Mouse (Mus musculus): ENCODE results near the gene Slc12a1. TPM values are rescaled to one million over a fixed set of nuclear protein-coding genes. Genes with fewer than 3 reads are reported as not detected.

The Slc12a1 gene
- total and polyA plus RNA-seq, 3 experiments, result 0.04 to 0.05 TPM; not detected in 1

DNA sequence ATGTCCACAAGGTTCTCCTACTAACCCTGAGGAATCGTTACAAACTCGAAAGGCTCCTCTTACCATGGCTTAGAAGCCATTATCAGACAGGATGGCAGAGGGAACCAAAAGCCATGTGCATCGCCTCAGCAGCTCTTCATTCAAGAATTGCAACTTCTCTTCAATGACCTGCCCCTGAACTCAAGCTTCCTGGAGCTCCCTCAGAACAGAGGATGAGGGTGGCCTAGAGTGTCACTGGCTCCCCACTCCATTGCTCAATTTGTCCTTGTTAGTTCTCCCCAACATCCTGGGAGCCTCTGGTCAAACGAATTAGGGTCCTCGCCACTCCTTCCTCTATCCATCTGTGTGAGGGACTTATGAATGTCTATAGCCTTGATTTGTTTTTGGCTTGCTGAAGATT, 124.4 kb downstream of the Slc12a1 start:
- dilution Hi-C loops (cut with MboI; ENCODE audit: extremely low pct_ligation_motif_present, extremely low pct_unique_long_range_greater_than_20kb, low sequenced_read_pairs), result no loop called here
- no peaks in the 10 kb centered on the region for H3K27me3 ChIP-seq (replicated peaks)
- H3K4me2 ChIP-seq (ENCODE audit: insufficient read depth, low read depth, poor library complexity, severe bottlenecking), result no peak overlapping the region
- no peak for DNase-seq (ENCODE audit: extremely low read depth)
- H3K4me3 ChIP-seq (replicated peaks in 1 of 3; ENCODE audit: low read depth in 2 of 3, low read length in 2 of 3, poor library complexity in 1 of 3), result no peak overlapping the region
- no peaks in the 10 kb centered on the region for H3K36me3 ChIP-seq (replicated peaks in 1 of 2; ENCODE audit: control insufficient read depth in 1 of 2, insufficient read depth in 1 of 2, low read length in 1 of 2)
- TF ChIP-seq EP300 (IDR thresholded peaks at IDR 0.05; ENCODE audit: low read length) (no peak), POLR2A (IDR thresholded peaks at IDR 0.05; ENCODE audit: low read depth, low read length) (no peak), SIN3A (IDR thresholded peaks at IDR 0.05; ENCODE audit: low read length) (no peak), UBTF (IDR thresholded peaks at IDR 0.05; ENCODE audit: low read depth, low read length) (no peak), GABPA (IDR thresholded peaks at IDR 0.05; ENCODE audit: insufficient replicate concordance, low read depth, low read length) (no peak), RCOR1 (conservative IDR thresholded peaks at IDR 0.05; ENCODE audit: low read depth, low read length) (no peak), USF1 (IDR thresholded peaks at IDR 0.05; ENCODE audit: low read depth, low read length) (no peak), ZC3H11A (IDR thresholded peaks at IDR 0.05; ENCODE audit: low read depth, low read length) (no peak), POLR2AphosphoS2 (IDR thresholded peaks at IDR 0.05; ENCODE audit: low read depth, low read length) (no peak), MEF2A (IDR thresholded peaks at IDR 0.05; ENCODE audit: borderline replicate concordance, low read depth, low read length) (no peak), ELF1 (IDR thresholded peaks at IDR 0.05; ENCODE audit: low read depth, low read length) (no peak), ZKSCAN1 (IDR thresholded peaks at IDR 0.05; ENCODE audit: borderline replicate concordance, low read depth, low read length) (no peak)
- no peak overlapping the region for H3K27ac ChIP-seq (ENCODE audit: insufficient read depth, low read depth)
- no peak overlapping the region for H3K9ac ChIP-seq (ENCODE audit: insufficient read depth, low read depth)
- no peaks in the 10 kb centered on the region for H3K9me3 ChIP-seq (replicated peaks; ENCODE audit: low read length)
- peaks cover 0 to 3% of the 10 kb centered on the region in 2 experiments; a peak in 1 of 4 replicates for H3K4me1 ChIP-seq (ENCODE audit: control insufficient read depth in 1 of 2, insufficient read depth in 2 of 2)
- in situ Hi-C loops (cut with MboI; ENCODE audit: low pct_ligation_motif_present, low pct_unique_long_range_greater_than_20kb, low sequenced_read_pairs), result no loop called here
- H3K79me2 ChIP-seq (replicated peaks; ENCODE audit: control insufficient read depth, extremely low read depth, insufficient read depth, poor library complexity, severe bottlenecking), result no peaks in the 10 kb centered on the region

DNA sequence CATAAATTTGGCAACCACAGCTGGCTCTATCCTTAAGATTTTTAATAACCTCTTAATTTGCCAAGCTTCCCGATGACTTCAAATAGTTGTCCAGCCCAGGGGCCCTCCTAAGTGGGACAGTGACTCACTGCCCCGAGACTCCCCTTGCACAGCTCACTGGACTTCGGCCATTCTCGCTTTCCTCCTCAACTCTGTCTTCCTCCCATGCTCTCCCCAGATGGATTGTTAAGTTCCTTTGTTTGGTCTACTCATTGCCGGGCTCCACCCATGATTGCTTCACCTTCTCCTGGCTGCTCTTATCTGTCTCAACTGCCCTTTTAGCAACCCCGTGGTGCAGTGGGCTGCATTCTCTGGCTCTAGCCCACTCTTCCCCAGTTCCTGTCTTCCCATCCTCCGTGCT, 126.2 kb downstream of the Slc12a1 start:
- DNase-seq (ENCODE audit: extremely low read depth), result no peak
- H3K9me3 ChIP-seq (replicated peaks; ENCODE audit: low read length), result no peaks in the 10 kb centered on the region
- H3K4me3 ChIP-seq (replicated peaks in 1 of 3; ENCODE audit: low read depth in 2 of 3, low read length in 2 of 3, poor library complexity in 1 of 3), result no peak overlapping the region
- H3K4me1 ChIP-seq (ENCODE audit: control insufficient read depth in 1 of 2, insufficient read depth in 2 of 2), result peaks cover 3 to 10% of the 10 kb centered on the region in 2 experiments; a peak in 3 of 4 replicates
- dilution Hi-C loops (cut with MboI; ENCODE audit: extremely low pct_ligation_motif_present, extremely low pct_unique_long_range_greater_than_20kb, low sequenced_read_pairs) (no loop called here), in situ Hi-C loops (cut with MboI; ENCODE audit: low pct_ligation_motif_present, low pct_unique_long_range_greater_than_20kb, low sequenced_read_pairs) (no loop called here)
- H3K27ac ChIP-seq (ENCODE audit: insufficient read depth, low read depth), result no peak overlapping the region
- no peak overlapping the region for H3K9ac ChIP-seq (ENCODE audit: insufficient read depth, low read depth)
- H3K36me3 ChIP-seq (replicated peaks in 1 of 2; ENCODE audit: control insufficient read depth in 1 of 2, insufficient read depth in 1 of 2, low read length in 1 of 2), result no peaks in the 10 kb centered on the region
- TF ChIP-seq ZKSCAN1 (IDR thresholded peaks at IDR 0.05; ENCODE audit: borderline replicate concordance, low read depth, low read length) (no peak), MAFK (IDR thresholded peaks at IDR 0.05; ENCODE audit: insufficient replicate concordance, low read length) (no peak), POLR2A (IDR thresholded peaks at IDR 0.05; ENCODE audit: low read depth, low read length) (no peak), JUN (IDR thresholded peaks at IDR 0.05; ENCODE audit: insufficient read depth, low read depth, low read length) (no peak), MAX (IDR thresholded peaks at IDR 0.05; ENCODE audit: low read length) (no peak), CHD2 (IDR thresholded peaks at IDR 0.05; ENCODE audit: low read length) (no peak), SIN3A (IDR thresholded peaks at IDR 0.05; ENCODE audit: low read length) (no peak), MEF2A (IDR thresholded peaks at IDR 0.05; ENCODE audit: borderline replicate concordance, low read depth, low read length) (no peak)
- no peaks in the 10 kb centered on the region for H3K27me3 ChIP-seq (replicated peaks)
- H3K4me2 ChIP-seq (ENCODE audit: insufficient read depth, low read depth, poor library complexity, severe bottlenecking), result no peak overlapping the region
- H3K79me2 ChIP-seq (replicated peaks; ENCODE audit: control insufficient read depth, extremely low read depth, insufficient read depth, poor library complexity, severe bottlenecking), result no peaks in the 10 kb centered on the region

Other genes starting within 250 kb of the Slc12a1 start
- not detected in 2 replicates for gene Slc24a5, start 84.4 kb upstream of the Slc12a1 start, total RNA-seq (2012; rRNA removed)
- not detected in 2 replicates for gene Slc24a5, start 84.4 kb upstream of the Slc12a1 start, total RNA-seq (2014; rRNA removed)
- gene Slc24a5, start 84.4 kb upstream of the Slc12a1 start, polyA plus RNA-seq (2012; ENCODE audit: insufficient read length, low read depth), result not detected in 2 replicates
- gene Myef2, start 28.8 kb upstream of the Slc12a1 start, total RNA-seq (2012; rRNA removed), result not detected in 2 replicates
- gene Myef2, start 28.8 kb upstream of the Slc12a1 start, total RNA-seq (2014; rRNA removed), result not detected in 2 replicates
- not detected in 2 replicates for gene Myef2, start 28.8 kb upstream of the Slc12a1 start, polyA plus RNA-seq (2012; ENCODE audit: insufficient read length, low read depth)
- gene Ctxn2, start 15.8 kb upstream of the Slc12a1 start, total RNA-seq (2012; rRNA removed), result not detected in 2 replicates
- not detected in 2 replicates for gene Ctxn2, start 15.8 kb upstream of the Slc12a1 start, total RNA-seq (2014; rRNA removed)
- gene Ctxn2, start 15.8 kb upstream of the Slc12a1 start, polyA plus RNA-seq (2012; ENCODE audit: insufficient read length, low read depth), result not detected in 2 replicates
- gene Dut, start 94.7 kb downstream of the Slc12a1 start, total RNA-seq (2012; rRNA removed), result 197 and 272 TPM in 2 replicates
- 348 and 351 TPM in 2 replicates for gene Dut, start 94.7 kb downstream of the Slc12a1 start, total RNA-seq (2014; rRNA removed)
- 228 and 232 TPM in 2 replicates for gene Dut, start 94.7 kb downstream of the Slc12a1 start, polyA plus RNA-seq (2012; ENCODE audit: insufficient read length, low read depth)

Data from CH12.LX (cell line).